Mouse (Mus musculus) limb, embryonic 14.5 days (tissue): ENCODE measurements around the gene Nedd9. TPM values are rescaled to one million over a fixed set of nuclear protein-coding genes. Genes with fewer than 3 reads are reported as not detected.

Experiments
- ATAC-seq: fragments of 200-750 bp; cut with Nextera tagmentation; 2 replicates; pipeline ENCODE4 v1.8.0; 2017; ENCODE audit warnings: low read depth, moderate number of reproducible peaks, moderate TSS enrichment; ENCODE audit not compliant: low FRiP score
- DNase-seq: peaks from one replicate; pipeline ENCODE4 v3.0.0-alpha.2; 2015; ENCODE audit warnings: low spot score
- H3K27ac ChIP-seq: fragments of 300-500 bp; sonication (generic); replicated peaks from 2 replicates; pipeline ENCODE4 v1.5.1; 2014; ENCODE audit warnings: low read depth, mild to moderate bottlenecking, low read length, moderate library complexity, mixed read lengths
- H3K27me3 ChIP-seq: fragments of 300-500 bp; sonication (generic); 2 replicates; pipeline ENCODE4 v1.6.1; 2014; ENCODE audit warnings: low read length, mixed read lengths; ENCODE audit not compliant: control insufficient read depth, insufficient read depth
- H3K36me3 ChIP-seq: fragments of 300-500 bp; sonication (generic); 2 replicates; pipeline ENCODE4 v1.6.1; 2014; ENCODE audit warnings: mild to moderate bottlenecking, low read length, moderate library complexity, mixed read lengths; ENCODE audit not compliant: control insufficient read depth, insufficient read depth
- H3K4me1 ChIP-seq: fragments of 300-500 bp; sonication (generic); 2 replicates; pipeline ENCODE4 v1.6.1; 2014; ENCODE audit warnings: antibody characterized with exemption, low read length, mixed read lengths; ENCODE audit not compliant: control insufficient read depth, insufficient read depth
- H3K4me2 ChIP-seq: fragments of 300-500 bp; sonication (generic); replicated peaks from 2 replicates; pipeline ENCODE4 v1.6.1; 2014; ENCODE audit warnings: low read depth, mild to moderate bottlenecking, low read length, moderate library complexity; ENCODE audit not compliant: severe bottlenecking
- H3K4me3 ChIP-seq: fragments of 300-500 bp; sonication (generic); replicated peaks from 2 replicates; pipeline ENCODE4 v1.5.1; 2014; ENCODE audit warnings: low read length
- H3K9ac ChIP-seq: fragments of 300-500 bp; sonication (generic); 2 replicates; pipeline ENCODE4 v1.6.1; 2014; ENCODE audit warnings: mild to moderate bottlenecking, low read depth, low read length, moderate library complexity; ENCODE audit not compliant: severe bottlenecking
- H3K9me3 ChIP-seq: fragments of 300-500 bp; sonication (generic); 2 replicates; pipeline ENCODE4 v1.6.1; 2016; ENCODE audit warnings: low read length; ENCODE audit not compliant: control insufficient read depth
- POLR2A ChIP-seq: fragments of 200-500 bp; IDR thresholded peaks from 2 replicates; pipeline ENCODE4 v1.8.0; 2012; ENCODE audit warnings: inconsistent platforms, mild to moderate bottlenecking, moderate library complexity, borderline replicate concordance; ENCODE audit not compliant: insufficient read depth, insufficient read length; ENCODE audit errors: extremely low read depth
- WGBS: fragments of 180-500 bp; shearing (Covaris S2); extraction: QIAGEN DNeasy Blood & Tissue Kit; methylation state at CpG from one replicate; pipeline ENCODE4 v1.1.7; 2014; 5-methylcytosine and 5-hydroxymethylcytosine counted together
- polyA plus RNA-seq, 2 experiments: library from polyadenylated mRNA; depleted of rRNA in 1 of 2; stranded (reverse) in 1 of 2; unstranded in 1 of 2; fragments of >200 nt; fragmentation: Nextera tagmentation in 1 of 2; extraction: Ambion mirVana in 1 of 2; gene quantifications; 2 replicates each; pipeline versions ENCODE4 v1.2.1 to v1.2.3; 2012 to 2014

The Nedd9 gene
- polyA plus RNA-seq, 2 experiments, result 23.5 to 41.5 TPM

- Histone ChIP-seq H3K27ac (no peak overlapping the region), H3K4me3 (no peak overlapping the region), H3K9me3 (no peaks in the 10 kb centered on the region), H3K4me2 (no peak overlapping the region), H3K4me1 (no peaks in the 10 kb centered on the region), H3K36me3 (no peaks in the 10 kb centered on the region), H3K9ac (no peak overlapping the region), H3K27me3 (no peaks in the 10 kb centered on the region)
- WGBS, result 89% methylated on average over 10 of the region's 10 CpGs
- DNase-seq (no peak), ATAC-seq (no peak)
- TF ChIP-seq POLR2A, result no peak
Observed at GRCm38 (mm10) chr13:41408374-41408952, 78.7 kb downstream of the Nedd9 start.

DNA sequence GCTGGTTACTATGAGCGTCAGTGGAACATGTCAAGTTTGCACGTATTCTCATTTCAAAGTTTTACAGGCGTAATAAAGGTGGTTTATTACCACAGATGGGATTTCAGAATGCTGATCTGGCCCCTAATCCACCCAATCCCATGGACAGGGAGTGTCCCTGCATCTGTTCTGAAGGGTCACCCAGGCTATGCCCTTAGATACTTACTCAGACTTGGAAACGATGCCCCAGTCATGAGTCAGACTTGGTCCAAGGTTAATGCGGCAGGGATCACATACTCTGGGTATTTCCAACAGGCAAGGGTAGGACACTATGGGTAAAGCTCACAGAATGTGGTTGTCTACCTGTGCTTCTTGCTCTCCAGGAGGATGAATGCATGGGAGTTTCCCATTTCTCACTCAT lies 82.2 kb downstream of the Nedd9 start:
- Histone ChIP-seq H3K36me3 (no peaks in the 10 kb centered on the region), H3K4me2 (no peak overlapping the region), H3K4me3 (no peak overlapping the region), H3K27me3 (no peaks in the 10 kb centered on the region), H3K9ac (no peak overlapping the region), H3K4me1 (peaks cover 5% of the 10 kb centered on the region; the same call in 1 of the 2 replicates), H3K27ac (no peak overlapping the region), H3K9me3 (no peaks in the 10 kb centered on the region)
- ATAC-seq (no peak), DNase-seq (no peak)
- no peak for TF ChIP-seq POLR2A
- 70% methylated on average over 5 of the region's 5 CpGs for WGBS

DNA sequence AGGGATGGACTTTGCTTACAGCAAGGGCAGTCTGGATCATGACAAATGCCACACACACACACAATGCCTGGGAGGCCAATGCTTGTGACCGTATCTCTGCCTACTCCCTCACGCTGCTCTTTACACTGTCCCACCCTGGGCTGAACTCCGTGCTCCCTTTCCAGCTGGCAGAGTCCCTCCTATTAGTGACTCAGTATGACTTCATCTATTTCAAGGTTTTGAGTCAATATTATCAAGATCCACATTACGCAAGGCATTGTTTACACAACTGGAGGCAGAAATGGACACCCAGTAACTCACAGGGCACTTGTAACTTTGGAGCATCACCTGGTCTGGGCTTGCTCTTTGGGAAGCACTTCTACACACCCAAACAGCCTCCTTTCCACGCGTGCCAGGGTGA lies 83.3 kb downstream of the Nedd9 start:
- no peaks in the 10 kb centered on the region for H3K9me3 ChIP-seq
- no peak overlapping the region for H3K4me2 ChIP-seq
- peaks cover 5% of the 10 kb centered on the region; the same call in 1 of the 2 replicates for H3K4me1 ChIP-seq
- no peak overlapping the region for H3K4me3 ChIP-seq
- DNase-seq, result no peak
- no peak for ATAC-seq
- no peak overlapping the region for H3K27ac ChIP-seq
- H3K36me3 ChIP-seq, result no peaks in the 10 kb centered on the region
- no peak for TF ChIP-seq POLR2A
- H3K27me3 ChIP-seq, result no peaks in the 10 kb centered on the region
- no peak overlapping the region for H3K9ac ChIP-seq
- 85% methylated on average over 6 of the region's 6 CpGs for WGBS

DNA sequence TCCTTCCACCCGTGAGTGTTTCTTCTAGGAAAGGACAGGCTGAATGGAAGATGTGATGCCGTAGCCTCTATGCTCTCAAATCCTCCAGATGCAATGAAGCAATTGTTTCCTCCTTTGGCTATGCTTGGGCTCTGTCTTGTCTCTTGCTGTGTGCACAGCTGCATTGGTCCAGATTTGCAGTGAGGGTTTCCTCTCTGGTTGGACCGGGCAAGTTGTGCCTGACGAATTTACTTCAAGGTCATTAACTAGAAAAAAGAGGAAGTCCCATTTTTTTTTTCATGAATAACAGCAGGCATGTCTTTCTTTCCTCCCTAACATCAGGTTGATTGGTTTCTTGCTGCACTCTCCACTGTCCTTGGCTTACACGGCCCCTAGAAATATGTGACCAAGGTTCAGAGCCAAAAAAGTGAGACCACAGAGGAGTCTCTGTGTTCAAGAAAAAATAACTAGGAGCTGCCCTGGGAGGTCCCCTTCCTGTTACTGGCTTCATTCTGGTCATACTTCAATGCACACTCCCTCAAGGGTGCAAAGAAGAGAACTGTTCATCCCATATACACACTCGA lies 84.6 kb downstream of the Nedd9 start:
- no peak for ATAC-seq
- no peaks in the 10 kb centered on the region for H3K9me3 ChIP-seq
- no peak overlapping the region for H3K27ac ChIP-seq
- 54% methylated on average over 6 of the region's 6 CpGs for WGBS
- H3K9ac ChIP-seq, result no peak overlapping the region
- DNase-seq, result no peak
- H3K4me2 ChIP-seq, result no peak overlapping the region
- TF ChIP-seq POLR2A, result no peak
- no peaks in the 10 kb centered on the region for H3K36me3 ChIP-seq
- H3K4me1 ChIP-seq, result peaks cover 5% of the 10 kb centered on the region; the same call in 1 of the 2 replicates
- H3K27me3 ChIP-seq, result no peaks in the 10 kb centered on the region
- H3K4me3 ChIP-seq, result no peak overlapping the region

- no peak for DNase-seq
- H3K9ac ChIP-seq, result no peak overlapping the region
- no peak for ATAC-seq
- no peak overlapping the region for H3K4me2 ChIP-seq
- H3K4me3 ChIP-seq, result no peak overlapping the region
- no peaks in the 10 kb centered on the region for H3K36me3 ChIP-seq
- no peak for TF ChIP-seq POLR2A
- no peaks in the 10 kb centered on the region for H3K27me3 ChIP-seq
- 59% methylated on average over 5 of the region's 6 CpGs for WGBS
- peaks cover 5% of the 10 kb centered on the region; the same call in 1 of the 2 replicates for H3K4me1 ChIP-seq
- H3K27ac ChIP-seq, result no peak overlapping the region
- H3K9me3 ChIP-seq, result no peaks in the 10 kb centered on the region
Observed at GRCm38 (mm10) chr13:41401775-41402174, 85.4 kb downstream of the Nedd9 start.
